Mouse (Mus musculus): ENCODE results near the gene Fxyd2. TPM values are rescaled to one million over a fixed set of nuclear protein-coding genes. Genes with fewer than 3 reads are reported as not detected.
A peak's percentile ranks its signal among the peaks of the same experiment; 100 is the strongest.

The Fxyd2 gene
- total RNA-seq, 2 experiments from 2014 or later = 1.4 to 1.5 TPM

GRCm38 (mm10) chr9:45386698-45387097 lies 12.8 kb upstream of the Fxyd2 start:
- DNase-seq = no peak

GRCm38 (mm10) chr9:45388385-45388994 lies 11.0 kb upstream of the Fxyd2 start:
- DNase-seq = peak; percentile 82

More at GRCm38 (mm10) chr9:45386698-45387097, 12.8 kb upstream of the Fxyd2 start:
- intact Hi-C loops (cut with DNase I; ENCODE audit: low total_unique reads) = loop anchor here (2.0 kb wide), 1 partner anchor 38 kb away; no protein-coding TSS in a partner anchor

GRCm38 (mm10) chr9:45389596-45389995 lies 9.9 kb upstream of the Fxyd2 start:
- intact Hi-C loops (cut with DNase I; ENCODE audit: low total_unique reads) = loop anchor here (2.0 kb wide), 1 partner anchor 89 kb away; no protein-coding TSS in a partner anchor
- no peak for DNase-seq

More at GRCm38 (mm10) chr9:45388385-45388994, 11.0 kb upstream of the Fxyd2 start:
- intact Hi-C loops (cut with DNase I; ENCODE audit: low total_unique reads) = loop anchor here (2.0 kb wide), 1 partner anchor 88 kb away; no protein-coding TSS in a partner anchor

GRCm38 (mm10) chr9:45391299-45391698 lies 8.2 kb upstream of the Fxyd2 start:
- DNase-seq = no peak
- intact Hi-C loops (cut with DNase I; ENCODE audit: low total_unique reads) = no loop called here

- no peak for DNase-seq
- intact Hi-C loops (cut with DNase I; ENCODE audit: low total_unique reads) = no loop called here
Observed at GRCm38 (mm10) chr9:45395218-45395617, 4.3 kb upstream of the Fxyd2 start.

GRCm38 (mm10) chr9:45395796-45396195 lies 3.7 kb upstream of the Fxyd2 start:
- intact Hi-C loops (cut with DNase I; ENCODE audit: low total_unique reads) = no loop called here
- DNase-seq = no peak

GRCm38 (mm10) chr9:45398336-45398735 lies 1.1 kb upstream of the Fxyd2 start:
- intact Hi-C loops (cut with DNase I; ENCODE audit: low total_unique reads) = no loop called here
- peak; percentile 26 for DNase-seq

- no peak for DNase-seq
- intact Hi-C loops (cut with DNase I; ENCODE audit: low total_unique reads) = no loop called here
Observed at GRCm38 (mm10) chr9:45401851-45402250, 2.4 kb downstream of the Fxyd2 start.

- DNase-seq = no peak
- intact Hi-C loops (cut with DNase I; ENCODE audit: low total_unique reads) = no loop called here
Observed at GRCm38 (mm10) chr9:45402957-45403356, 3.5 kb downstream of the Fxyd2 start.

GRCm38 (mm10) chr9:45405694-45406093 lies 6.2 kb downstream of the Fxyd2 start:
- intact Hi-C loops (cut with DNase I; ENCODE audit: low total_unique reads) = no loop called here
- no peak for DNase-seq

GRCm38 (mm10) chr9:45406808-45407207 lies 7.3 kb downstream of the Fxyd2 start:
- intact Hi-C loops (cut with DNase I; ENCODE audit: low total_unique reads) = no loop called here
- DNase-seq = no peak

- DNase-seq = peak; percentile 88
- intact Hi-C loops (cut with DNase I; ENCODE audit: low total_unique reads) = no loop called here
Observed at GRCm38 (mm10) chr9:45407706-45408675, 8.5 kb downstream of the Fxyd2 start.

- no peak for DNase-seq
- intact Hi-C loops (cut with DNase I; ENCODE audit: low total_unique reads) = loop anchor here (5.0 to 10.0 kb wide), 2 partner anchors 185 to 332 kb away; no protein-coding TSS in a partner anchor
Observed at GRCm38 (mm10) chr9:45410193-45410592, 10.7 kb downstream of the Fxyd2 start.

- DNase-seq = no peak
- intact Hi-C loops (cut with DNase I; ENCODE audit: low total_unique reads) = loop anchor here (5.0 to 10.0 kb wide), 2 partner anchors 186 to 332 kb away; no protein-coding TSS in a partner anchor
Observed at GRCm38 (mm10) chr9:45410614-45411013, 11.1 kb downstream of the Fxyd2 start.

- DNase-seq = no peak
- intact Hi-C loops (cut with DNase I; ENCODE audit: low total_unique reads) = loop anchor here (5.0 to 10.0 kb wide), 2 partner anchors 186 to 331 kb away; no protein-coding TSS in a partner anchor
Observed at GRCm38 (mm10) chr9:45411111-45411510, 11.6 kb downstream of the Fxyd2 start.

GRCm38 (mm10) chr9:45411803-45412202 lies 12.3 kb downstream of the Fxyd2 start:
- intact Hi-C loops (cut with DNase I; ENCODE audit: low total_unique reads) = loop anchor here (5.0 to 10.0 kb wide), 2 partner anchors 187 to 330 kb away; no protein-coding TSS in a partner anchor
- no peak for DNase-seq

- intact Hi-C loops (cut with DNase I; ENCODE audit: low total_unique reads) = loop anchor here (5.0 to 10.0 kb wide), 2 partner anchors 187 to 330 kb away; no protein-coding TSS in a partner anchor
Observed at GRCm38 (mm10) chr9:45412287-45412686, 12.8 kb downstream of the Fxyd2 start.

GRCm38 (mm10) chr9:45412700-45413477 lies 13.4 kb downstream of the Fxyd2 start:
- DNase-seq = no peak
- intact Hi-C loops (cut with DNase I; ENCODE audit: low total_unique reads) = loop anchor here (5.0 to 10.0 kb wide), 2 partner anchors 188 to 329 kb away; no protein-coding TSS in a partner anchor

More at GRCm38 (mm10) chr9:45412287-45412686, 12.8 kb downstream of the Fxyd2 start:
- peak; percentile 87 for DNase-seq
